Mouse (Mus musculus): ENCODE results near the gene B4galt5.

The B4galt5 gene

DNA sequence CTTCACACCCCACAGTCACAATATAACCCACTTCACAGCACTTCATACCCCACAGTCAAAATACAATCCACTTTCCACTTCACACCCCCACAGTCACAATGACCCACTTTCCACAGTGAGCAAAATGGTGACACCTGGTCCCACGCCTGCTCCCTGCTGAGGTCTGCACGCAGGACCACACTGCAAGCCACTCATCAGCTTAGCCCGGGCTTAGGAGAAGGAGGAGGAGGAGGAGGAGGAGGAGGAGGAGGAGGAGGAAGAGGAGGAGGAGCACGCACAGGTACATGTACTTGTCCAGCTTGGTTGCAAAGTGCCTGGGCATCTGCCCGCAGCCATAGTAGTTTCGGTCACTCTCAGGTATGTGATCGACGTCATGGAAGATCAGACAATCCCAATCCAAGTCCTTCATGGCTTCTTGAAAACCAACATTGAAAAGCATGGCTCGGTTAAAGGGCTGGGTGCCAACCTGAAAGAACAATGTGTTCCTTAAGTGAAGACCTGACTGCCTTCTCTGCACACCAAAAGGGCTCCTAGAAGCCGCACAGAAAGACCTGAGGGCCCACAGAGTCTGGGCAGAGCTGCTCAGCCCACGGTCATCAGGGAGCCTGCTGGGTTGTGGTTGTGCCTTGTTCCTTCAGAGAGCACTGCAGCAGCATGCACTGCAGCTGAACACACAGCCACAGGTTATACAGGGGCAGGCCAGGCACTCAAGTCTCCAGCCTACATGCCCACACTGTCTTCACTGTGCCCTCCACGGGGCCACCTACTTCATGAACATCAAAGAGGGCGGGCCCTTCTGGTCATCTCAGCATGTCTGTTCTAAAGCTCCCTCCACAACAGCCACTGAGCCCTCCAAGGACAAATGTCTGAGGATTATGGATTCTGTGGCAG lies 43.4 kb downstream of the B4galt5 start:
- DNase-seq (ENCODE audit: low read depth, low spot score): peak; percentile 60

DNA sequence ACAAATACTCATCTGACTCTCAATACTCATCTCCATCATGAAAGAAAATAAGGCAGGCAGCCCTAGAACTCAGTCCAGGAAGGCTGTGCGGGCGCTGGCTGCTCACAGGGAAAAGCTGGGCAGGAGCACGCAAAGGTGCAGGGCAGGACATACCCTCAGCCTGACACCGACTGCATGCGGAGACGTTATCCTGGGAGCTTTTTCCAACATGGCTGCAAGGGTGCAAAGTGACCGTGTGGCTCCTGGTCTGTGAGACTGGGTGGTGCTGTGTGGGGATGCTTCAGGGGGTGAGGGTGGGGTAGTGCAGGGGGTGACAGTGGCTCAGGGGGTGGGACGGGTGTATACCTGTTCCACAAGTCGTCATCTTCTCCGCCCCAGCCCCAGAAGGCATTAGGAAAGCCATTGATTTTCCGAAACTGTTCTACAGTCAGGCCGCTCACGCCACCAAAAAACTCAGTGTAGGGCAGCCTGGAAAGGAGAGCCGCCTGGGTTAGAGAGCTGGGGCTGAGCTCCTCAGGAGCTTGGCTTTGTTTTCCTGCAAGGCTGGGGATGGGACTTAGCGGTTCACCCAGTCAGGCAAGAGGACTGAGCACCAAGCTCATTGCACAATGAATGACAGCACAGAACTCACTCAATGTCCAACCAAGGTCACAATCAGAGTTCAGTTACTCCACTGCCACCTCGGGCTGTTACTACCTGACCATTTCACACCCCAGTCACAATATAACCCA lies 44.2 kb downstream of the B4galt5 start:
- DNase-seq (ENCODE audit: low read depth, low spot score): no peak

DNA sequence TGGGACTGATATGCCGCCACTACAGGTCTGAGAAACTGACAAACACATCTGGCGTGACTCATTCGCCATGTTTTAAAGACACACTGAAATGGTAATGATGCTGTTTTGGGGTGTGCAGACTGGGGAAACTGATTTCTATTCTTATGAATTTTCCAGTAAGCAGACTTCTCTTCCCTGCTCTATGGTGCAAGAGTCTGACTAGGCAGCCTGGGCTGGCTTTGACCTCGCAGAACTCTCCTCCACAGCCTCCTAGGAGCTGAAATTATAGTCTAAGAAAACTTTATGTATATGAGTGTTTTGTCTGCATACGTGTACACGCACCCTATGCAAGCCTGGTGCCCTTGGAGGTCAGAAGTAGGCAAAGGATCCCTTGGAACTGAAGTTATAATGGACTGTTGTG lies 45.2 kb downstream of the B4galt5 start:
- DNase-seq (ENCODE audit: low read depth, low spot score): no peak

DNA sequence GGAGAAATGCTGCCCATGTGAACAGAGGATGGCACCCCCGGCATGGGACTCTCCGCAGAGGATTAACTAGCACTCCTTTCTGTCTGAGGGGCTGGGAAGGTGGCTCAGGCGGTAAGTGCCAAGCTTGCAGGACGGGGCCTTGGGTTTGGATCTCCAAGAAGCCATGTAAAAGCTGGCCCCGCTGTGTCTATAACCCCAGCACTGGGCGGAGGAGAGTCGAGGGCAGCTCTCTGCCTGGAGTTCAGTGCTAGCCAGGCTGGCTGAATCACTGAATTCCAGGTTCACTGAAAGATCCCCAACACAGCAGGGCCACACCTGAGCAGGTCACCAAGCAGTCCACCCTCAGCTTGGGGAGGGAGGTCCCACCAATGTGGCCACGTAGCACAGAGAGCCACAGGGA lies 45.8 kb downstream of the B4galt5 start:
- no peak for DNase-seq (ENCODE audit: low read depth, low spot score)

DNA sequence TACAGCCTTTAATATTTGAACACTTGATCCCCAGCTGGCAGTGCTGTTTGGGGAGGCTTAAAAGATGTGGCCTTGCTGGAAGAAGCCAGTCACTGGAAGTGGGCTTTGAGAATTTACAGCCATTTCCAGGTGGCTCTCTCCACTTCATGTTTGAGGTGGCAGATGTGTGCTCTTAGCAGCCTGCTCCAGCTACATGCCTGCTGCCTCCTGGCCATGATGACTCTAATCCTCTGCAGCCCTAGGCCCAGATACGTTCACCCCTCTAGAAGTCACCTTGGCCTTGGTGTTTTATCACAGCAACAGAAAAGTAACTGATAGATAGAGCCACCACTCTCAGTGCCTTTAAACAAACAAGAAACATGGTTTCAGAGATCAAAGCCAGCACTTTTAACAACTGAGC lies 46.3 kb downstream of the B4galt5 start:
- DNase-seq (ENCODE audit: low read depth, low spot score): no peak

DNA sequence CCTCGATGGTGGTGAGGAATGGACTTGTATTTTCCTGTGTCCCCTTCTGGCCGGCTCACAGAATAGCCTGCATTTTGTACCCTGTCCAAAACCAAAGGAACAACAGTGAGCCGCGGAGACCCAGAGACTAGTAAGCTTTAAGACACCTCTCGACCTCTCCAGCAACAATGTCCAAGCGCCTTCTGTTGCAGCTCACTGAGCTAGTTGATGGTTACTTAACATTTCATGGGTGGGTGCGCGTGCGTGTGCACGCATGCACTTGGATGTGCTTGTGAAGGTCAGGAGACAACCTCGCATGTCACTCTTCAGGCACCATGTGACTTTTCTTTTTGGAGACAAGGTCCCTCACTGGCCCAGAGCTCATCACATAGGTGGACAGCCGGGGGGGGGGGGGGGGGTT lies 47.0 kb downstream of the B4galt5 start:
- DNase-seq (ENCODE audit: low read depth, low spot score): no peak

DNA sequence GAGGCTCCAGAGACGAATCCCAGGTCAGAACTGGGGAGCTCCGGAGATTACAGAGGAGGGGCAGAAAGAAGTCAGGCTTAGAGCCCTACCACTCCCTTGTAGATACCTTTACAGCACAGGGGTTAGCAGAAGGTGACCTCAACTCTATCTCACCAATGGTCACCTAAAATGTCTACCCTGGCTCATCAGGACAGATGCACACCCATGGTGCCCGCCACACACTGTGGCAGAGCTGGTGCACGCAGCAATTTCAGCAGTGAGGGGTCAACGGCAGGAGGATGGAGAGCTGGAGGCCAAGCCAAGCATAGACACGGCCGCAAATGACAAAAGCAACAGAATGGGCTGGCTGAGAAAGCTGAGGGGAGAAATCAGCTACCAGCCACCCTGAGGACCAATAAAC lies 47.4 kb downstream of the B4galt5 start:
- DNase-seq (ENCODE audit: low read depth, low spot score): no peak

DNA sequence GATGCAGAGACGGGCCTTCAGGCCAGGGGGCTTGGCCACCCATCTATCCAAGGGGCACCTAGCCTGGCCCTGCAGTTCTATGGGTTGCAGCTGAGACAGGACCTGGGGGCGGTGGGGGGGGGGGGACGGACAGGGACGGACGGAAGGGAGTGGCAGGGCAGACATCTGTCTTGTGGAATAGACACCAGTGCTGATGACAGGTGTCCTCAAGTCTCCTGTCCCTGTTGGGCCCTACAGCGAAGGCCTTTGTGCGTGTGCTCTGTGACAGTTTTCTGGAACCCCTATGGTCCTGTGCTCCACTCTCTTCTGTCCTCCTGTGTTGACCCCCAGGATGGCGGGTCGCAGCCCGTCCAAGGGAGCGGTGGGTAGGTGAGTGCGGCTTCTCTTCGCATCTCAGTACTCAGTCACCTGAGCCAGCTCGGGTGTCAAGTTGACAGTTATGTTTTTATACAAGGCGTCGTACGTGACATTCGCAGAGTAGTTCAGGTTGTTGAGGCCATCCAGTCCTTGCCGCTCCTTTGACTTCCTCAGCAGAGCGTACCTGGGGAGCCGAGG lies 48.0 kb downstream of the B4galt5 start:
- DNase-seq (ENCODE audit: low read depth, low spot score): no peak

DNA sequence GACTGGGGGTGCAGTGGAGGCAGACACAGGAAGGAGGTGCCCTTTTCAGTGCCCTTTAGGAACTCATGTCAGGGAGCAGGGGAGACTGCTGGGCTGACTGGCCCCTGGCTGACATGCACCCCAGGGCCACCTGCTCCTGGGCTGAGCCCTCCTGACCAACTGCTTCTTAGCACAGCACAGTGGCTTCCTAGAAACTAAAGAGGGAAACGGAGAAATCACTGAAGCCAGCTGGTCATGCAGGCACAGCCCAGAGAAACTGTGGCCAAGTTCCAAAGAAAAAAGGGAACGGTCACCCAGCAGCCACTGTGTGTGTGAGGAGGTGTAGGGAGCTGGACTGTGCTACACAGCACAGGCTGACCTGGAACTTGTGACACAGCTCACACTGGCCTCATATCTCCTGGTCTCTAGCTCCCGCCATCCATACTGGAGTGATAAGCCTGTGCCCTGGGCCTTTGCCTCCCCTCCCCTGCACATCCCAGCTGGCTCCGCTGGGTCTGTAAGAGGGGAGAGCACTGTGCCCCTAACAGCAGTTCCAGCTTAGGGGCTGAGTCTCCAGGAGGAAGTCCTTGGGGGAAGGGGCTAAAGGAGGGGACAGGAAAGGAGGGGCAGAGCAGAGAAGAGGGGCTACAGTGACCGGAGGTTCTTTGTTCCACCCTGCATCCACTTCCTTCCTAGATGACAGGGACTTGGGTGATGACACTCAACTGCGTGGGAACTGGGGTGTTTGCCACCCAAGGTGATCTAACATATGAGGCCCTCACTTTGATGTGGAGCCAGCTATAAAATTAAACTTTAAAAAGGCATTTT lies 48.9 kb downstream of the B4galt5 start:
- peak; percentile 85 for DNase-seq (ENCODE audit: low read depth, low spot score)

DNA sequence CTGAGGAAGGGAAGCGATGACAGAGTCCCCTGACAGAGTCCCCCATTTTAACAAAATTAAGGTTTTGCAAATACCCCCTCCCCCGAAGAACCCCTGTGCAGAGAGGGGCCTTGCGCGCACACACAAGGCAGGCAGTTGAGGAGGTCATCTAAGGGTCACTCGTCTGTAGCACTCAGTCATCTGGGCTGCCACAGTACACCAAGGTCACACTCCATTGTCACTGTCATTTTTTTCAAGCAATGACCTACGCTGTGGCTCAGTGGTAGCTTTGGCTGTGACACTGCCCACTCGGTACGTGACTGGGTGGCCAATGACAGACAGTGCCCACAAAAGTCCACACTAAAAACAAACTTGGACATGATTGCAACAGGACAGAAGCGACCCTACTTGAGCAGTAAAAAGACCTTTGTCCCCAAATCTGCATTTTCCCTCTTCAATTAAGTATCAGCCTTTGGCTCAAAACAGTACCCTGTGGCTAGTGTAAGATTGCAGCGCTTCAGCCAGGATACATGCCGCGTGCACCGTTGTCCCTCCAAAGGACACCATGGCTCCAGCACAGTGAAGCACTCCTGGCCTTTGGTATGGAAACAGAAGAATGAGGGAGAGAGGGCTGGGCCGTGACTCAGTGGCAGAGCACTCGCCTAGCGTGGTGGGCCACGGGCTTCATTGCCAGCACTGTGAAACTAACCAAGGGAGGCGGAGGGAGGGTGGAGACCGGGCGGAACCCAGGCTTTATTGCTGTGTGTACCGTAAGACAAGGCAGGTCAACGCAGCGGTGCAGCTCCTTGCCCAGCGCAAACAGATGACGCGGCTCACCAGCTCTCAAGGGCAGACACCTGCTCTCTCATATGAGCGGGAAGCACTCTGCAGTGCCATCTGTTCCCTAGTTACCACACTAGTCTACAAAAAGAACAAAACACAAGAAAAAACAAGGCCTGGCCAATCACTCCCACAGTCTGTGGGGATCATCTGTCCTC lies 50.0 kb downstream of the B4galt5 start:
- peak; percentile 96 for DNase-seq (ENCODE audit: low read depth, low spot score)

DNA sequence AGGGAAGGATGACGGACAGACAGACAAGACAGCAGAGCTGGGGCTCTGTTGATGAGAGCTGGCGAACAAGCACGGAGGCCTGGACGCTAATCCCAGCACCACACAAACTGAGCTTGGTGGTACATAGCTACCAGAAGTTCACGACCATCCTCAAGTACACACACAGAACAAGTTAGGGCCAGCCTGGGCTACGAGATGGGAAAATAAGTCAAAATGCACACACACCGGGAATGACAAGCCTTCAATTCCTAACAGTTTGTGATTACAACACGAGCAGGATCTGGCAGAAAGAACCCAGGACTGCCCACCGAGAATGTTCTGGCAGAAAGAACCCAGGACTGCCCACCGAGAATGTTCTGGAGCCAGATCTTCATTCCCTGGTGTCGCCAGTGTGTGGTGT lies 51.0 kb downstream of the B4galt5 start:
- DNase-seq (ENCODE audit: low read depth, low spot score): no peak

DNA sequence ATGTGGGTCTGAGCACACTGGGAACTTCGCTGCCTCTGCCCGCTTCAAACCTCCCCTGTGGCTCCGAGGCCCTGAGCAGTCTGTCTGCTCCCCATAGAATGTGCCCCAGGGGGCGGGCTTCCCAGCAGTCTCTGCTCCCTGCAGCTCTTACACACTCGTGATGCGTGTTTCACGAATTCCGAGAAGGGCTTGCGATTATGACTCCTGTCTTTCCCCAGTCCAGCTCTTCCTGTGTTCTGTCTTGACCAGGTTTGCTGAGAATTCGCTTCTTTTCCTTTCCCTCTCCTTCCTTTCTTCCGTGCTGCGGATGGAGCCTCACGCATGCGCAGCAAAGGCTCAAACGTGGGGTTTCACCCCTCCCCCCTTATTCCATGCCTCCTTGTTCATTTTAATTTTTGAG lies 54.1 kb downstream of the B4galt5 start:
- DNase-seq (ENCODE audit: low read depth, low spot score): peak; percentile 34

DNA sequence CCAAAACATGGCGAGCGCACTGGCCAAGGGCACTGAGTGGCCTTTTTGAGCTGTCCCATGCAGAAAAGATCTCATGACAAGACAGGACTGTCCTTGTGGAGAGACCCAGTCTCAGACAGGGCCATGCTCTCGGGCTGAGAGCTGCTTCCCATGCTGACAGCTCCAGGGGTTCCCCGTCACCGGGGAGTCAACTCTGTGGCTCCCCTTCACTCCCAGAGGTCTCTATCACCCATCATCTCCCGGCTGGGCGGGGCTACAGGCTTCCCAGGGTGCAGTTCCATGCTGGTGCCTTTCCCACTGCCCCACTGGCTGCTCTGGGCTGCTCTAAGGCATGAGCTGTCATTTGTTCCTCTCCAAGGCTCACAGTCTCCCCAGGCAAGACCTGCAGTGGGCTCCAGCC lies 54.8 kb downstream of the B4galt5 start:
- no peak for DNase-seq (ENCODE audit: low read depth, low spot score)

DNA sequence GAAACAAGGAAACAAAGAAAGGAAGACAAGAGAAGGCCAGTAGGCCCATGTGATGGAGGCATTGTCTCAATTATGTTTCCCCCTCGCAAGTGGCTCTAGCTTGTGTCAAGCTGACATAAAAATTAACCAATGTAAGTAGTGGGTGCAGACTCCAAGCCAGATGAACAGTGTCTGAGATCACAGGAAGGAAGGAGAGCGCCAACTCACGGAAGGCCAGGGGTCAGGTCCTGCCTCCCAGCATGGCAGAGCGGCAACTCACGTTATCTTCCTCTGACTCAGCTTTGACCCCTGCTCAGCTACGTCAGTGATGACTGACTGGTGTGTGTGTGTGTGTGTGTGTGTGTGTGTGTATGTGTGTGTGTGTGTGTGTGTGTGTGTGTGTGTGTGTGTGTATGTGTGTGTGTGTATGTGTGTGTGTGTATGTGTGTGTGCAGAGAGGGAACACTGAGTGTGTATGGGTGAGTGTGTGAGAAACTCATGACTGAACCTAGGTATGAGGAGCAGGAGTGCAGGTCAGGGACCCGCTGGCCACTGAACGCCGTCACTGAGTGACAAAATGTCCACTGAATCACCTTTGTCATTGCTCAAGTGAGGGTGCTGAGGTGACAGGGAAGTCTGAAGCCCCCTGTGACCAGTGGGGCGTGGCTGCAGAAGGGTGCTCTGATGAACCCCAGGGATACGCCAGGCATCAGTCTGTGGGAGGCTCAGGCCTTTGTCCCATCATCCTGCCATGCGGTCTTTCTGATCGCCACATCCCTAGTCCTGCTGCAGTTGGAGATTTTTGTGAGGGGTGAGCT lies 55.5 kb downstream of the B4galt5 start:
- no peak for DNase-seq (ENCODE audit: low read depth, low spot score)

DNA sequence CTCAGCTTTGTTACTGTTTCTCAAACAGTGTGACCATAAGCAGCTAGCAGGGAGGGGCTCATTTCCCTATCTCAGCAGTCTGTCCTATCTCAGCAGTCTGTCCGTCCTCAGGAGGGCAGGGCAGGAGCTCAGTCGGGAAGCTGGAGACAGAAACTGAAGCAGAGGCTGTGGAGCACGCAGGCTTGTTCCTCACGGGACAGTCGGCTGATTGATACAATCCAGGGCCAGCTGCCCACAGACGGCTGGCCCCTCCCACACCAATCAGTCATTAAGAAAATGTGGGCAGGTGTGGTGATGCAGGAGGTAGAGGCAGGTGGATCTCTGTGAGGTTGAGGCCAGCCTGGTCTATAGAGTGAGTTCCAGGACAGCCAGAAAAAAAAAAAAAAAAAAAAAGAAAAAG lies 56.1 kb downstream of the B4galt5 start:
- DNase-seq (ENCODE audit: low read depth, low spot score): no peak

DNA sequence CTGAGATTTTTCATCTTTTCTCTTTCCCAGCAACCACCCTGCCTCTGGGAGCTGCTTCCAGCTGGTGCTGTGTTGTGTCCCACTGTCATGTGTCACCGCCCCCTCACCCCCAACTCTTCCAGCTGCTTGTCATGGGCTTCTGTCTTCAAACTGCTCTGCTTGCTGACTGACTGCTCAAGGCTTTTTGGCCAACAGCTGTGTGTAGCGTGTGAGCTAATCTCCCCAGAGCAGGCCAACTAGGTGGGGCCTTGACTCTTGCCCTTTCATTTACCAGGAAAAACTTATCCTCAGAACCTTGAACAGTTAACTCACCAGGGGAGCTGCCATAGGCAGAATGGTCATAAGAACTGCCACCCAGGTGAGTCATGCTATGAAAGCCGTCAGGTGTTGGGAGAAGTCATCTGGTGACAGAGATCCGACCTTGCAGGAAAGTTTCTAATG lies 56.8 kb downstream of the B4galt5 start:
- no peak for DNase-seq (ENCODE audit: low read depth, low spot score)

DNA sequence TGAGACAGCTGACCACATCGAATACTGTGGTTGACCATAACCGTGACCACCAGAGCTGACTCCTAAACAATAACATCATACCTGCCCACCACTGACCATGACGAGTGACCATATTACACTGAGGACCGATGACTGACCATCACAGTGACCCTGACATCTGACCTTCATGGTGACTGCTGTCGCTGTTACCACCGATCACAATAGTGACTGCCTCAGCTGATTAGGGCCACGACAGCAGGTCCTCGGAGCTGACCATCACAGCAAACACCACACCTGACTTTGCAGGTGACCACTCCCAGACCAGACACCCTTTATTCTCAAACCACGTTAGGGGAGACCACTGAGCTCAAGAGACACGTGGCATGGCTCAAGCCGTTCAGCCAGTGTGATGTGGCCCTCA lies 57.3 kb downstream of the B4galt5 start:
- DNase-seq (ENCODE audit: low read depth, low spot score): no peak

DNA sequence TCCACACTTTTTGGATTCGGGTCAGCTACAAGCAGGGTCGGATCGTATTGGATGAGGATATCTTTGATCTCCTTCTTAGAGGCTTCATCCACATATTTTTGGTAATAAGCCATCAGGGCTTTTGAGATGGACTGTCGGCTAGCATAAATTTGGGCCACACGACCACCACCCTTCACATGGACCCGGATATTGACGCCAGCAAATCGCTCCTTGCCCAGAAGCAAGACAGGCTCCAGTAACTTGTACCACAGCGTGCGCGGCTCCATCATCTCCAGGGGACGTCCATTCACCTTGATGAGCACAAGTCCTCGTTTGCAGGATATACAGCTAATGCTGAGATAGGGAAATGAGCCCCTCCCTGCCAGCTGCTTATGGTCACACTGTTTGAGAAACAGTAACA lies 67.5 kb downstream of the B4galt5 start:
- DNase-seq (ENCODE audit: low read depth, low spot score): no peak

DNA sequence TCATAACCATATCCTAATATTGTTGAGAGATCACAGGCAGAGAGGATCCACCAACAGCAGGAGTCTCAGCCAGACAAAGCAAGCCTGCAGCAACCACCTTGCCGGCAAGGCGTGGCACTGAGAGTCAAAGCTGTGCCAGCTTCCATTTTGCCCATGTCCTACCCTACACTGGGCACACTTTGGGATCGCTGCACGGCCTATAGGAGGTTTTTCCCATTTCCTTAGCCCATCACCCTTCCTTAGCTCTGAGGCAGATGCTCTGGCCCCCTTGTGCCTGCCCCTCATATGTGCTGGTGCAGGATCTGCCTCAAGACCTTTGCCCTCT lies 68.0 kb downstream of the B4galt5 start:
- DNase-seq (ENCODE audit: low read depth, low spot score): no peak
